Mouse (Mus musculus) C2C12 (cell line): ENCODE measurements around the gene Kidins220. TPM values are rescaled to one million over a fixed set of nuclear protein-coding genes. Genes with fewer than 3 reads are reported as not detected.

Experiments
- H3K27me3 ChIP-seq: one replicate; pipeline ENCODE4 v1.6.1; 2011; ENCODE audit not compliant: control insufficient read depth, insufficient read depth, insufficient read length
- H3K36me3 ChIP-seq: one replicate; pipeline ENCODE4 v1.6.1; 2011; ENCODE audit not compliant: control insufficient read depth, insufficient read depth
- H3K4me3 ChIP-seq: one replicate; pipeline ENCODE4 v1.5.1; 2011; ENCODE audit warnings: mild to moderate bottlenecking, control low read depth; ENCODE audit not compliant: poor library complexity, insufficient read depth, severe bottlenecking
- H3K79me2 ChIP-seq: one replicate; pipeline ENCODE4 v1.6.1; 2011; ENCODE audit not compliant: control insufficient read depth, insufficient read depth
- H3K79me3 ChIP-seq: one replicate; pipeline ENCODE4 v1.6.1; 2011; ENCODE audit warnings: low read depth, control low read depth
- H3ac ChIP-seq: one replicate; pipeline ENCODE3; 2011; ENCODE audit warnings: low read depth; ENCODE audit not compliant: control insufficient read depth, insufficient read length
- CEBPB ChIP-seq: IDR thresholded peaks from one replicate; pipeline ENCODE4 v1.6.1; 2011; ENCODE audit warnings: low read depth, mild to moderate bottlenecking, control low read depth, moderate library complexity
- CTCF ChIP-seq: IDR thresholded peaks from one replicate; pipeline ENCODE4 v1.5.1; 2011; ENCODE audit not compliant: control insufficient read depth, insufficient read depth, insufficient read length
- FOSL1 ChIP-seq: IDR thresholded peaks from one replicate; pipeline ENCODE4 v1.8.0; 2011; ENCODE audit warnings: mild to moderate bottlenecking, low read length; ENCODE audit not compliant: poor library complexity, insufficient read depth, severe bottlenecking
- MAX ChIP-seq: IDR thresholded peaks from one replicate; pipeline ENCODE4 v1.6.1; 2011; ENCODE audit warnings: mild to moderate bottlenecking, control low read depth
- MYOD1 ChIP-seq: IDR thresholded peaks from one replicate; pipeline ENCODE4 v1.6.1; 2011; ENCODE audit warnings: low read depth; ENCODE audit not compliant: control insufficient read depth, insufficient read length
- MYOG ChIP-seq: IDR thresholded peaks from one replicate; pipeline ENCODE4 v1.6.1; 2011; ENCODE audit not compliant: control insufficient read depth, insufficient read length; ENCODE audit errors: extremely low read depth
- USF1 ChIP-seq: IDR thresholded peaks from one replicate; pipeline ENCODE4 v1.6.1; 2011; ENCODE audit warnings: low read depth, mild to moderate bottlenecking, control low read depth, moderate library complexity
- polyA plus RNA-seq: library from polyadenylated mRNA; unstranded; fragments of >200 nt; fragmentation: generic; extraction: Trizol; gene quantifications from one replicate; pipeline ENCODE4 v1.2.1, GENCODE M21; 2012; ENCODE audit warnings: missing spikeins

Gene Kidins220
- polyA plus RNA-seq, 1 experiment: 8.9 TPM

- no peak for TF ChIP-seq CEBPB
- TF ChIP-seq MAX: no peak
- no peak for TF ChIP-seq CTCF
- TF ChIP-seq MYOD1: no peak
- TF ChIP-seq MYOG: no peak
- TF ChIP-seq USF1: no peak
- no peak for TF ChIP-seq FOSL1
- H3K79me3 ChIP-seq: no peaks in the 10 kb centered on the region
- no peak overlapping the region for H3ac ChIP-seq
- no peaks in the 10 kb centered on the region for H3K27me3 ChIP-seq
- peaks cover 17% of the 10 kb centered on the region for H3K36me3 ChIP-seq
- H3K4me3 ChIP-seq: no peak overlapping the region
- H3K79me2 ChIP-seq: no peaks in the 10 kb centered on the region
Measured at GRCm38 (mm10) chr12:25037681-25038472, 63.2 kb downstream of the Kidins220 start.

DNA sequence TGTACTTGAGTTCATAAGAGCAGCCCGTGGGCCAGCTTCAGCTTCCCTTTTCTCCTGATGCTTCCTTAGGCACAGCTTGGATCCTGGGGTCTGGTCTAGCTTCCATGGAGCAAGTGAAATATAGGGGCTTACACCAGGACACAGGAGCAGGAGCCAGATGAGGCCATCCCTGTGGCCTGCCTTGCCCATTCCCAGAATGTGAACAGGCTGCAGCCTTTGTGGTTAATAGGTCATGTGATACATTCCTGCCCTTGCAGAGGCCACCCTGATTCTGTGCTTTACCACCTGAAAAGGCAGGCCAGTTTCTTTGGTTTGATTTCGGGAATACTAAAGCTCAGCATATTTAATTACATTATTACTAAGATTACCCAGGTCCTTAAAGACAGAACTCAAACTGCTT lies 69.3 kb downstream of the Kidins220 start:
- TF ChIP-seq MAX: no peak
- TF ChIP-seq CEBPB: no peak
- TF ChIP-seq MYOG: no peak
- no peak for TF ChIP-seq FOSL1
- TF ChIP-seq MYOD1: no peak
- TF ChIP-seq CTCF: no peak
- no peak for TF ChIP-seq USF1
- H3K79me3 ChIP-seq: no peaks in the 10 kb centered on the region

GRCm38 (mm10) chr12:25044579-25044978 lies 69.9 kb downstream of the Kidins220 start:
- no peaks in the 10 kb centered on the region for H3K79me3 ChIP-seq
- no peak for TF ChIP-seq MYOD1
- H3K4me3 ChIP-seq: no peak overlapping the region
- no peaks in the 10 kb centered on the region for H3K27me3 ChIP-seq
- H3ac ChIP-seq: no peak overlapping the region
- peaks cover 9% of the 10 kb centered on the region for H3K36me3 ChIP-seq
- H3K79me2 ChIP-seq: no peaks in the 10 kb centered on the region

More for the DNA sequence above, 69.3 kb downstream of the Kidins220 start:
- Histone ChIP-seq H3K79me2 (no peaks in the 10 kb centered on the region), H3ac (no peak overlapping the region), H3K36me3 (peaks cover 9% of the 10 kb centered on the region), H3K4me3 (no peak overlapping the region), H3K27me3 (no peaks in the 10 kb centered on the region)

DNA sequence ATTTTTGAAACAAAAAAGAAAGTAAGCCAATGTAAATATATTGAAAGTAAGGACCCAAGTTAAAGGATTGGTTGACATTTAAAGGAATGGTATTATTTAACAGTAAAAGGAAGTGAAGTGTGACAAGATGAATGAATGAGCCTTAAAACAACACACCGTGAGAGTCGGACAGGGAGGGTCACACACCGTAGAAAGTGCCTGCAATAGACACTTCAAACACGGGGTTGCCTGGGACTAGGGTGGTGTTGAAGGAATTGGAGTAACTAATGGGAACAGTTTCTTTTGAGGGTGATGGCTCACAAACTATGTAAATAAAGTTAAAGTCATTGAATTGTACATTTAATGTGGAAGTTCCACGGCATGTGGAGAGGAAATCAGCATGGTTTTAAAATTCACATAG lies 74.5 kb downstream of the Kidins220 start:
- no peaks in the 10 kb centered on the region for H3K79me3 ChIP-seq
- H3K27me3 ChIP-seq: no peaks in the 10 kb centered on the region
- H3K4me3 ChIP-seq: no peak overlapping the region
- peaks cover 18% of the 10 kb centered on the region for H3K36me3 ChIP-seq
- no peaks in the 10 kb centered on the region for H3K79me2 ChIP-seq
- TF ChIP-seq CTCF (no peak), MAX (no peak), USF1 (no peak), MYOG (no peak), FOSL1 (no peak), CEBPB (no peak), MYOD1 (no peak)
- no peak overlapping the region for H3ac ChIP-seq

- no peaks in the 10 kb centered on the region for H3K27me3 ChIP-seq
- TF ChIP-seq MYOD1 (no peak), MYOG (no peak), CEBPB (no peak), CTCF (no peak), USF1 (no peak), FOSL1 (no peak), MAX (no peak)
- H3K36me3 ChIP-seq: peaks cover 48% of the 10 kb centered on the region
- H3ac ChIP-seq: no peak overlapping the region
- H3K79me3 ChIP-seq: no peaks in the 10 kb centered on the region
- no peaks in the 10 kb centered on the region for H3K79me2 ChIP-seq
- H3K4me3 ChIP-seq: no peak overlapping the region
Measured at GRCm38 (mm10) chr12:25054511-25054910, 79.8 kb downstream of the Kidins220 start.

- TF ChIP-seq MYOG: no peak
- TF ChIP-seq MAX: no peak
- no peak for TF ChIP-seq MYOD1
- TF ChIP-seq CTCF: no peak
- TF ChIP-seq CEBPB: no peak
- no peak for TF ChIP-seq FOSL1
- no peak for TF ChIP-seq USF1
- H3K79me3 ChIP-seq: no peaks in the 10 kb centered on the region
- H3K4me3 ChIP-seq: no peak overlapping the region
- no peaks in the 10 kb centered on the region for H3K79me2 ChIP-seq
- no peaks in the 10 kb centered on the region for H3K27me3 ChIP-seq
- peaks cover 48% of the 10 kb centered on the region for H3K36me3 ChIP-seq
- H3ac ChIP-seq: no peak overlapping the region
Measured at GRCm38 (mm10) chr12:25054963-25055362, 80.2 kb downstream of the Kidins220 start.
